18 mouse cellular contexts compared by ENCODE assay signal in genomic region chr17:72180200-72180599, GRCm38 (mm10).
"Had no signal": no experiment of that assay in that cellular context is flagged by ENCODE, and none has a peak within 500 bp of the region (broad histone marks: within the 10 kb centered on the region; RNA-seq: fewer than 3 reads in every experiment).

No protein-coding gene starts in this region.

- ATAC-seq: liver, postnatal 0 days; lung, postnatal 0 days had no signal

- DNase-seq: liver, embryonic 13.5 days; liver, postnatal 0 days; lung, adult 2 months; lung, postnatal 14 days; lung, postnatal 36 days; right cerebral cortex, postnatal 14 days; thymus, adult 2 months; thymus, postnatal 25 days; thymus, postnatal 4 days had no signal

- H3K27ac ChIP-seq: liver, embryonic 13.5 days; liver, embryonic 15.5 days; lung, embryonic 15.5 days; macrophage; midbrain, embryonic 12.5 days; neural tube, embryonic 12.5 days; stomach, embryonic 15.5 days; stomach, postnatal 0 days had no signal

- H3K27me3 ChIP-seq: liver, embryonic 13.5 days; liver, embryonic 15.5 days; lung, embryonic 15.5 days; midbrain, embryonic 12.5 days; neural tube, embryonic 12.5 days; stomach, embryonic 15.5 days had no signal

- H3K4me2 ChIP-seq: liver, embryonic 11.5 days; liver, embryonic 13.5 days; liver, embryonic 15.5 days; lung, embryonic 15.5 days; midbrain, embryonic 12.5 days; neural tube, embryonic 12.5 days; stomach, embryonic 15.5 days had no signal

- H3K36me3 ChIP-seq: liver, embryonic 13.5 days; liver, embryonic 15.5 days; lung, embryonic 15.5 days; midbrain, embryonic 12.5 days; neural tube, embryonic 12.5 days; stomach, embryonic 15.5 days had no signal

- H3K4me1 ChIP-seq: liver, embryonic 13.5 days; liver, embryonic 15.5 days; lung, embryonic 15.5 days; neural tube, embryonic 12.5 days; stomach, embryonic 15.5 days had no signal

- H3K4me3 ChIP-seq: liver, embryonic 13.5 days; liver, embryonic 15.5 days; lung, embryonic 15.5 days; midbrain, embryonic 12.5 days; neural tube, embryonic 12.5 days; stomach, embryonic 15.5 days had no signal

- H3K9me3 ChIP-seq: liver, embryonic 13.5 days; liver, embryonic 15.5 days; lung, embryonic 15.5 days; midbrain, embryonic 12.5 days; neural tube, embryonic 12.5 days; stomach, embryonic 15.5 days had no signal

- H3K9ac ChIP-seq: liver, embryonic 13.5 days; liver, embryonic 15.5 days; liver, postnatal 0 days; lung, embryonic 15.5 days; midbrain, embryonic 12.5 days; neural tube, embryonic 12.5 days; stomach, embryonic 15.5 days had no signal
